Mouse (Mus musculus) midbrain, postnatal 0 days (tissue): ENCODE measurements around the gene Unc80. TPM values are rescaled to one million over a fixed set of nuclear protein-coding genes. Genes with fewer than 3 reads are reported as not detected.
A peak's percentile ranks its signal among the peaks of the same experiment; 100 is the strongest.

Experiments
- ATAC-seq: fragments of 200-750 bp; cut with Nextera tagmentation; 2 replicates; pipeline ENCODE4 v1.8.0; 2017; ENCODE audit warnings: moderate number of reproducible peaks, mild to moderate bottlenecking, moderate TSS enrichment, moderate library complexity; ENCODE audit not compliant: low FRiP score
- DNase-seq: peaks from one replicate; pipeline ENCODE4 v3.0.0-alpha.2; 2015; ENCODE audit warnings: low spot score
- H3K27ac ChIP-seq: fragments of 300-500 bp; sonication (generic); 2 replicates; pipeline ENCODE4 v1.5.1; 2014; ENCODE audit warnings: low read depth, mild to moderate bottlenecking, low read length, mixed read lengths
- H3K27me3 ChIP-seq: fragments of 300-500 bp; sonication (generic); 2 replicates; pipeline ENCODE4 v1.6.1; 2014; ENCODE audit warnings: low read length, control low read depth, mixed read lengths; ENCODE audit not compliant: insufficient read depth
- H3K36me3 ChIP-seq: fragments of 300-500 bp; sonication (generic); 2 replicates; pipeline ENCODE4 v1.6.1; 2014; ENCODE audit warnings: low read length, control low read depth, mixed read lengths; ENCODE audit not compliant: insufficient read depth
- H3K4me1 ChIP-seq: fragments of 300-500 bp; sonication (generic); 2 replicates; pipeline ENCODE4 v1.6.1; 2014; ENCODE audit warnings: mild to moderate bottlenecking, control low read depth, antibody characterized with exemption, low read length, mixed read lengths; ENCODE audit not compliant: insufficient read depth
- H3K4me2 ChIP-seq: fragments of 300-500 bp; sonication (generic); 2 replicates; pipeline ENCODE4 v1.6.1; 2014; ENCODE audit warnings: low read depth, mild to moderate bottlenecking, low read length, mixed read lengths; ENCODE audit not compliant: poor library complexity, severe bottlenecking
- H3K4me3 ChIP-seq: fragments of 300-500 bp; sonication (generic); 2 replicates; pipeline ENCODE4 v1.5.1; 2014; ENCODE audit warnings: low read depth, mild to moderate bottlenecking, low read length, moderate library complexity
- H3K9ac ChIP-seq: fragments of 300-500 bp; sonication (generic); replicated peaks from 2 replicates; pipeline ENCODE4 v1.6.1; 2014; ENCODE audit warnings: mild to moderate bottlenecking, low read length, moderate library complexity, mixed read lengths; ENCODE audit not compliant: poor library complexity, severe bottlenecking
- H3K9me3 ChIP-seq: fragments of 300-500 bp; sonication (generic); 2 replicates; pipeline ENCODE4 v1.6.1; 2016; ENCODE audit warnings: low read length, control low read depth
- CTCF ChIP-seq: IDR thresholded peaks from 2 replicates; pipeline ENCODE4 v1.5.1; 2016; ENCODE audit warnings: antibody characterized with exemption, mild to moderate bottlenecking
- whole genome bisulfite sequencing: fragments of 180-500 bp; shearing (Covaris S2); extraction: QIAGEN DNeasy Blood & Tissue Kit; methylation state at CpG from one replicate; pipeline ENCODE4 v1.1.7; 2014; 5-methylcytosine and 5-hydroxymethylcytosine counted together
- polyA plus RNA-seq: library from polyadenylated mRNA; unstranded; fragments of >200 nt; fragmentation: Nextera tagmentation; extraction: Ambion mirVana; gene quantifications from 2 replicates; pipeline ENCODE4 v1.2.1, GENCODE M21; 2015
- total RNA-seq: library from RNA; depleted of rRNA; stranded (reverse); fragments of >200 nt; gene quantifications from 2 replicates; pipeline ENCODE4 v1.2.3, GENCODE M21; 2014

The Unc80 gene
- total and polyA plus RNA-seq, 2 experiments from 2014 or later, result 9.6 to 24.2 TPM

DNA sequence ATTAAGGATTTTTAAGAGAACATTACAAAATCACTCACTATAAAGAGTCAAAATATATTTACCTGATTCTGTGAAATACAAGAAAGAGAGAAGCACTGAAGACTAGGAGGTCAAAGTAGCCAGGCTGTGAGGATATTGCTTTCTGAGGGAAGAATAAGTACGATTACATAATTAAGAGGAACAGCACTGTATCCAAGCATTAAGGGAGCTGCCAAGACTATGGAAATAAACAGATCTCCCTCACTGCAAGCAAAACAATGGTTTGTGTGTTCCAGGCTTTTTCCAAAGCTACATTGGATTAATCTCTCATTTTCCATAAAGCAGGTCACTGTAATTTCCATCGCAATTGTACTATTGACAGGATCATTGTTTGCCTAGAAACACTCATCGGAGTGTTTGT lies 14.6 kb downstream of the Unc80 start:
- no peaks in the 10 kb centered on the region for H3K9me3 ChIP-seq
- H3K4me3 ChIP-seq, result no peak overlapping the region
- no peak overlapping the region for H3K9ac ChIP-seq
- no peak for TF ChIP-seq CTCF
- no peak overlapping the region for H3K27ac ChIP-seq
- H3K27me3 ChIP-seq, result no peaks in the 10 kb centered on the region
- ATAC-seq, result no peak
- H3K4me2 ChIP-seq, result no peak overlapping the region
- peaks cover 3% of the 10 kb centered on the region; the same call in 1 of the 2 replicates for H3K36me3 ChIP-seq
- no peak for DNase-seq
- H3K4me1 ChIP-seq, result no peaks in the 10 kb centered on the region
- WGBS, result 83% methylated on average over 3 of the region's 3 CpGs

DNA sequence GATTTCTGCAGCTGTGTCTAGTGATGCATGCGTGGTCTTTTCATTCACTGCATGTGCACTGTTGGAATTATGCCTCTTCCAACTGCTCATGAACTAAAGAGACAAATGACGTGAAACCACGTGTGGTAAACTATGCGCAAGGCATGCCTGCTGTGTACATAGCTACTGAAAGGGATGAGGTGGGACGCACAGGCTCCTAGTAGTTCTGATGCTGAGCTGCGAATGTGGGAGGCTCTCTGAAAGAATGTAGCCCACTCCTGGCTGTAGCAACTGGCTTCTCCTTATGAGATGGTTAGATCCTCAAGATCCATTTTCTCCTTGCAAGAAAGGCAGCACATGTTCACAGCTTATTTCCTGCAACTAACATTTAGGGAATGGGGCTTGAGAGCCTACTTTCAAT lies 24.9 kb downstream of the Unc80 start:
- ATAC-seq (no peak), DNase-seq (no peak)
- no peak for TF ChIP-seq CTCF
- Histone ChIP-seq H3K4me3 (no peak overlapping the region), H3K4me1 (no peaks in the 10 kb centered on the region), H3K9ac (no peak overlapping the region), H3K27ac (no peak overlapping the region; the same call in 1 of the 2 replicates), H3K27me3 (no peaks in the 10 kb centered on the region), H3K36me3 (no peaks in the 10 kb centered on the region), H3K9me3 (no peaks in the 10 kb centered on the region), H3K4me2 (no peak overlapping the region)
- 45% methylated on average over 6 of the region's 6 CpGs for WGBS

DNA sequence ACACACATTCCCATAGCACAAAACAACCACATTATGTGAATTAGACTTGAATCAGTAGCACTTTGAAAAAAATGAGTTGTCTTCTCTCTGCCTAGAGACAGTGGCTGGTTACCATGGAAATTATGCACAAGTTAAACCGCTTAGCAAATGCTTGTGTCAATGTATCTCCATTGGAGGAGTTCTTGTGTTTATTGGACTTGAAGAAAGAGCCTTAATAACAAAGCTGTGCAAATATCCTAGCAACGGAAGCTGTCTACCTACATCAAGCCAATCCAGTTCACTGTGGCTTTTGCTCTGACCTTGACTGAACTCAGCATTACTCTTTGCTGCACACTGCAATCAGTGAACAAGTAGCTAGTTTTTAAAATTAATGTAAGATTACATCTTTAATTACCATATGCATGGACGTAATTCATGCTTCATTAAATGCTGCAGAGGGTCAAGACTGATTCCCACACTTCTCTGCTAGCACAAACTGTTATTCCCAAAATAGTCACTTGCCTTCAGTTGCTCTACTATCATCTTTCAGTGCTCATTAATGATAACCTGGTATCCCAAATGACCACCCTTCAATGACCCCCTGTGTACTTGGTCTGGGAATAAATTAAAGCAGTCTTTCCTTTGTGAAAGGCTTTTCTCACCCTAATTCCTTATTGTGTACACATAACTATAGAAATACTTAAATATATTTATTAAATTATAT lies 27.3 kb downstream of the Unc80 start:
- no peaks in the 10 kb centered on the region for H3K36me3 ChIP-seq
- H3K9me3 ChIP-seq, result no peaks in the 10 kb centered on the region
- no peak overlapping the region for H3K27ac ChIP-seq
- peak; percentile 69 for ATAC-seq
- TF ChIP-seq CTCF, result no peak
- no peak overlapping the region for H3K4me3 ChIP-seq
- H3K9ac ChIP-seq, result no peak overlapping the region
- no peak overlapping the region for H3K4me2 ChIP-seq
- no peaks in the 10 kb centered on the region for H3K4me1 ChIP-seq
- DNase-seq, result peak; percentile 62
- no peaks in the 10 kb centered on the region for H3K27me3 ChIP-seq
- 28% methylated on average over 3 of the region's 3 CpGs for WGBS

DNA sequence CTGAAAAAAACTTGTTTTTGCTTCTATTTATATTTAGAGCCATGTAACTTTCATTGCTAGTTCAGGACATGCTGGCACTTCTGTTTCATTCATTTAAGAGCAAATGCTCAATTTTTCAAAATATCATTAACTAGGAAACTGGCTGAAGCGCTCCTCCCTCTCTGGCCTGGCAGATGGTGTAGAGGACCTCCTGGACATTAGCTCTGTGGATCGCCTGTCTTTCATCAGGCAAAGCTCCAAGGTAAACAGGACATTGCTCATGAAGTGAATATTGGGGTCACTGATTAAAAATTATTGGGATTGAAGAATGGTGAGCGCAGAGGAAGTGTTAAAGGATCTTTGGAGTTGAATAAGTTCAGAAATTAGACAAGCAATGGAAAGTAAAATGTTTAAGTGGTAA lies 82.6 kb downstream of the Unc80 start:
- peaks cover 14% of the 10 kb centered on the region for H3K36me3 ChIP-seq
- H3K9ac ChIP-seq, result no peak overlapping the region
- 91% methylated on average over 3 of the region's 3 CpGs for WGBS
- no peaks in the 10 kb centered on the region for H3K27me3 ChIP-seq
- H3K4me1 ChIP-seq, result no peaks in the 10 kb centered on the region
- no peak overlapping the region for H3K4me3 ChIP-seq
- TF ChIP-seq CTCF, result no peak
- no peak overlapping the region for H3K27ac ChIP-seq
- DNase-seq (no peak), ATAC-seq (no peak)
- H3K9me3 ChIP-seq, result no peaks in the 10 kb centered on the region
- H3K4me2 ChIP-seq, result no peak overlapping the region

DNA sequence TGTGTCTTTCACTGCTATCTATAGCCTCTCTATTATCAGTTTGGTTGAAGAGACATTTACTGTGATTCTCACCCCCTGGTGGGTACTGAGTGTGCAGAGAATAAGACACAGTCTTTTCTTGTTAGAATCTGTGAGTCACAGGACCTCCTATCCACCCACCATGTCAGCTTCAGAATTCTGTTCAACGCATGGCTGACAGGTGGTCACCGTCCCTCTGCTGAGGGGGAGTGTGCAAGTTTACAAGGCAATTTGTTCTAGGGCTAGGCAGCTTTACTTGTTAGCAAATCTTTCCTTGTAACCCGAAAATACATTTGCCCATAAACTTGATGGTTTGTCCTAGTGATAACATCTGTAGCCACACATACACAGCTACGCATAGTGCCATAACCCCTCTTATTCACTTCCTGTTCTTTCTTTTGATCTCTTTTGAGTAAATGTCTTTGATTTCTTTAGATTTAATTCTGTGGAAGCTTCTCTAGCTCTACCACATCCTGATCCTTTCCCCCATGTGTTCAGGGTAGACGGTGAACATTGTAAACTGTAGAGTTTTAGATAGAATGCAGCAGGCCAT lies 84.3 kb downstream of the Unc80 start:
- DNase-seq (no peak), ATAC-seq (no peak)
- no peak for TF ChIP-seq CTCF
- no peak overlapping the region for H3K4me3 ChIP-seq
- WGBS, result 70% methylated on average over 5 of the region's 5 CpGs
- no peaks in the 10 kb centered on the region for H3K9me3 ChIP-seq
- H3K27ac ChIP-seq, result no peak overlapping the region
- H3K27me3 ChIP-seq, result no peaks in the 10 kb centered on the region
- H3K9ac ChIP-seq, result no peak overlapping the region
- H3K36me3 ChIP-seq, result peaks cover 14% of the 10 kb centered on the region
- no peak overlapping the region for H3K4me2 ChIP-seq
- no peaks in the 10 kb centered on the region for H3K4me1 ChIP-seq

DNA sequence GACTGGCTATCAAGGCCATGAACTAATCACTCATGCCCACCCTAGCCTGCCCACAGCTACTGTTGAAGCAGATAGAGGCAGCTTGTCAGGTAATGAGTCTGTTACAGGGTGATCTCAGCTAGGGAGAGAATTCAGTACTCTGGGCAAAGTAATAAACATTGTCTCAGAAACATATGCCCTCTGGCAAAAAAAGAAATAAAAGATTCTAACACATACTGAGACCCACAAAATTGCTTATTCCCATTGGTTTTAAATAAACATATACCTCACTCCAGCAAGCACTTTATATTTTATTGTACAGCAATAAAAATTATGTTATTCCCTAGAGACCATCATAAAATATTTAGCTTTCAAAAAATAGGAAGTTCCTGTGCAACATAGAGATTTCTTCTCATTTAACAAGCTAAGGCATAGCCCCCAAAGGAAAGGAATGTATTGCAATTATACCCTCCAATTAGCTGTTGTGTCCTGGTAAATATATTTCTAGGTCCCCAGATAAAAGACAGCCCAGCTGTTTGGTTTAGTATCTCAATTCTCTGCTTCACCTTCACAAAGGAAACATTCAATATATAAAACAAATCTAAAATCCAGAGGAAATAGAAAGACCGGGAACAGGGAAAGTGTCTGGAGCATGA lies 93.6 kb downstream of the Unc80 start:
- Histone ChIP-seq H3K27ac (no peak overlapping the region), H3K9me3 (no peaks in the 10 kb centered on the region), H3K4me1 (no peaks in the 10 kb centered on the region), H3K4me2 (no peak overlapping the region), H3K36me3 (no peaks in the 10 kb centered on the region), H3K9ac (no peak overlapping the region), H3K27me3 (no peaks in the 10 kb centered on the region), H3K4me3 (no peak overlapping the region)
- WGBS, result 65% methylated on average over 1 of the region's 1 CpGs
- TF ChIP-seq CTCF, result no peak
- DNase-seq, result peak; percentile 28
- ATAC-seq, result no peak
